Mouse (Mus musculus) spleen, postnatal 10 days (tissue): ENCODE measurements around the gene Magohb.
"Not testable (repeated sequence)": the region's sequence is repeated elsewhere in the genome, so short reads cannot be mapped to it uniquely, and the experiment has no call there.

ENCODE experiments used
- DNase-seq, 2 experiments: peaks; one replicate each; pipeline ENCODE4 v3.0.0; 2021 to 2022; ENCODE audit warnings: low spot score in 2 of 2

Magohb gene

GRCm38 (mm10) chr6:131292991-131293788 is at the start of gene Magohb:
Gene Magohb (minus strand): TSS chr6:131293244.
- DNase-seq, result peak; percentile 92

GRCm38 (mm10) chr6:131340082-131340481 is 47.0 kb upstream of the Magohb start:
- DNase-seq, result no peak

GRCm38 (mm10) chr6:131339309-131339708 is 46.3 kb upstream of the Magohb start:
- no peak for DNase-seq

- DNase-seq, result no peak
Measured at GRCm38 (mm10) chr6:131338787-131339186, 45.7 kb upstream of the Magohb start.

- DNase-seq, result no peak
Measured at GRCm38 (mm10) chr6:131327076-131327475, 34.0 kb upstream of the Magohb start.

- DNase-seq, result no peak
Measured at GRCm38 (mm10) chr6:131321854-131322639, 29.0 kb upstream of the Magohb start.

- DNase-seq, result no peak
Measured at GRCm38 (mm10) chr6:131316155-131317101, 23.4 kb upstream of the Magohb start.

- DNase-seq, result no peak
Measured at GRCm38 (mm10) chr6:131308031-131308430, 15.0 kb upstream of the Magohb start.

- DNase-seq, result no peak
Measured at GRCm38 (mm10) chr6:131304776-131305175, 11.7 kb upstream of the Magohb start.

- no peak for DNase-seq
Measured at GRCm38 (mm10) chr6:131298531-131298930, 5.5 kb upstream of the Magohb start.

- no peak for DNase-seq
Measured at GRCm38 (mm10) chr6:131294435-131295112, 1.5 kb upstream of the Magohb start.

- DNase-seq, result no peak
Measured at GRCm38 (mm10) chr6:131293916-131294315, 872 bp upstream of the Magohb start.

GRCm38 (mm10) chr6:131292276-131292990 is 611 bp downstream of the Magohb start:
- no peak for DNase-seq

- peak in 1 of 2 experiments; percentile 41 for DNase-seq
Measured at GRCm38 (mm10) chr6:131290430-131290829, 2.6 kb downstream of the Magohb start.

GRCm38 (mm10) chr6:131278160-131278559 is 14.9 kb downstream of the Magohb start:
- DNase-seq, result not testable (repeated sequence)

- DNase-seq, result no peak
Measured at GRCm38 (mm10) chr6:131276659-131277058, 16.4 kb downstream of the Magohb start.

- no peak for DNase-seq
Measured at GRCm38 (mm10) chr6:131272311-131272710, 20.7 kb downstream of the Magohb start.

- no peak for DNase-seq
Measured at GRCm38 (mm10) chr6:131270312-131270711, 22.7 kb downstream of the Magohb start.

GRCm38 (mm10) chr6:131269599-131269998 is 23.4 kb downstream of the Magohb start:
- DNase-seq, result no peak

- DNase-seq, result no peak
Measured at GRCm38 (mm10) chr6:131264175-131264574, 28.9 kb downstream of the Magohb start.
